ENCODE assay signal across 8 mouse cellular contexts in the genomic region with DNA sequence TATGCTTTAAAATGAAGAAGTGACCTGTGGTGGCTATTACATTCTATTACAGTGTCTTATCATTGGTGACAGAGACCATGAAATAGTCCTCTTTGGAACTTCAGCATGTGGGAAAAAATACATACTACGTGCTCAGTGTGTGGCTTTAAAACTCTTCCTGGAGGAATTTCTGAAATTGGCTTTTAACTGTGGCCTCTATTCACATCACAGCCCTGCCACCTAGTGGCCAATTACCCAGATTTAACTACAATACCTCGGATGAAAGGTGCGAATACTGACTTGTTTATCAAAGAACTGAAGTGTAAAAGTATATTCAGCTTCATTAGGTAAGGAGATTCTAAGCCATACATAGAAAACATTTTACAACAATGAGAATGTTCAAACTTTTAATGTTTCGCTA. TPM values are rescaled to one million over a fixed set of nuclear protein-coding genes. Genes with fewer than 3 reads are reported as not detected.
DNase-seq lines count a peak whose midpoint lies in the region; ATAC-seq lines count a peak whose summit lies in the region.

No protein-coding gene starts in this region.

- peak; percentile 35; the same call in 1 of the 2 replicates for ATAC-seq in neural tube, embryonic 15.5 days (ENCODE audit: low FRiP score)

- H3K36me3 ChIP-seq in neural tube, embryonic 15.5 days = no peaks in the 10 kb centered on the region

- intact Hi-C loops in left cerebral cortex, postnatal 10 days (cut with DNase I) = loop anchor here (5.0 kb wide), 2 partner anchors 307 to 422 kb away; a partner anchor contains a TSS

- 18% methylated on average over 4 of the region's 4 CpGs for WGBS in neural tube, embryonic 15.5 days

- H3K4me1 ChIP-seq in neural tube, embryonic 15.5 days = no peaks in the 10 kb centered on the region

- H3K4me2 ChIP-seq in neural tube, embryonic 15.5 days = no peak overlapping the region

- no peaks in the 10 kb centered on the region for H3K27me3 ChIP-seq in neural tube, embryonic 15.5 days (replicated peaks)

- H3K27ac ChIP-seq in neural tube, embryonic 15.5 days (replicated peaks) = no peak overlapping the region

- no peak overlapping the region for H3K4me3 ChIP-seq in neural tube, embryonic 15.5 days (replicated peaks)

- peak; percentile 35 to 38 for DNase-seq in urinary bladder, postnatal 36 days (ENCODE audit: low spot score in 2 of 2)
- no peak for DNase-seq in urinary bladder, adult 18-20 months (ENCODE audit: low spot score in 2 of 2)
- DNase-seq in adrenal gland, adult 8-10 months = peak; percentile 17
- DNase-seq in embryo, embryonic 9.5 days (ENCODE audit: extremely low spot score) = peak; percentile 52
- DNase-seq in hindlimb bud, embryonic 11.5 days (ENCODE audit: extremely low spot score, low read depth, low spot score) = peak; percentile 46
- DNase-seq in left cerebral cortex, postnatal 10 days (ENCODE audit: extremely low spot score in 1 of 2, low spot score in 2 of 2) = peak; percentile 42 to 62
- no peak for DNase-seq in urinary bladder, postnatal 10 days (ENCODE audit: low spot score)

- no peaks in the 10 kb centered on the region for H3K9me3 ChIP-seq in neural tube, embryonic 15.5 days (replicated peaks)

- H3K9ac ChIP-seq in neural tube, embryonic 15.5 days (replicated peaks) = no peak overlapping the region

RNA-seq across cellular contexts. Expression of a gene that starts 29.0 kb away (rescaled TPM):
- 10 to 100 TPM; 23.2 to 31.2 (median 26.4) TPM for total RNA-seq in adrenal gland, adult 8-10 months (2022)
- 10 to 100 TPM; 34.1 to 36.4 TPM for total RNA-seq in left cerebral cortex, postnatal 10 days (2021)
- polyA plus RNA-seq in neural tube, embryonic 15.5 days (2015; fragmentation: Nextera tagmentation; extraction: Ambion mirVana) = 97.1 and 103 TPM in 2 replicates

RNA-seq across cellular contexts. Expression of a gene that starts 46.8 kb away (rescaled TPM):
- not detected for total RNA-seq in adrenal gland, adult 8-10 months (2022)
- total RNA-seq in left cerebral cortex, postnatal 10 days (2021) = under 1 TPM in 1 of 2 experiments, not detected in 1; 0.39 TPM
- polyA plus RNA-seq in neural tube, embryonic 15.5 days (2015; fragmentation: Nextera tagmentation; extraction: Ambion mirVana) = not detected in 2 replicates

Comparison
In these comparisons a context has a peak if more than half of its experiments do, and no peak if none do; other contexts are left out.
1. DNase-seq: peak in urinary bladder, postnatal 36 days (2 of 2), adrenal gland, adult 8-10 months (single experiment), embryo, embryonic 9.5 days (single experiment), hindlimb bud, embryonic 11.5 days (single experiment) and left cerebral cortex, postnatal 10 days (2 of 2); none in urinary bladder, adult 18-20 months (0 of 2) and urinary bladder, postnatal 10 days (single experiment).